Mouse (Mus musculus): ENCODE data around the gene Cebpe. TPM values are rescaled to one million over a fixed set of nuclear protein-coding genes. Genes with fewer than 3 reads are reported as not detected.

The Cebpe gene
- polyA plus RNA-seq, 1 experiment from 2014 or later = not detected

DNA sequence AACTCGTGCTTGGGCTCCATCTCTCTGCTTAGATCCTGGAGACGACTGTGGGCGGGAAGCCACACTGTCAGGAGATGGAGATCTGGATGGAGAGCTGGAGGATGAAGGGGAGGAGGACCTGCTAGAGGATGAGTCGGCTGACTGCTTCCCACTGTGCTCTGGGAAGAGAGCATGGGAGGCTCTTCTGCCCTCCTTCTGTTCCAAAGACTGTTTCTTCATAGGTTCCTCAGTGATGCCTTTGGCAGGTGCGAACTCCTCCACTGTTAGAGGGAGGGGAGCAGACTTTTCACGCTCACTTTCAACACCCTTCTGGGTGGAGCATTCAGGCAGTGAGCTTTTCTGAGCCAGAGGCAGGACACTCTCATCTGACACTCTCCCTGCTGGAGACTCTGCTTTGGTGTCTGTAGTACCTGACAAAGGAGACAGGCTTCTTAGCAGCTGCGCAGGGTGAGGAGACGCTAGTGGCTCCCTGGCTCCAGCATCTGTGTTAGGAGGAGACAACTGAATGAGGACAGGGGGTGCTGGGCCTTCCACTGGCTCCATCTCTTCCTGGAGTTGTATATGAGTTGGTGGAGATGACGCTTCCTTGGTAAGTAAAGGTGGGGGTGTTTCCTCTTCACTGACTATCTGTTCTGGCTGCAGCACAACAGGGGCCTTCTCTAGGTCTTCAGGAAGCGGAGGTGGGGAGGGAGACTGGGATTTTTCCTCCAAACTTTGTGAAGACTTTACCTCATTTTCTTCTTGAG lies 47.3 kb downstream of the Cebpe start:
- Histone ChIP-seq H3K4me1 (no peaks in the 10 kb centered on the region), H3K27me3 (no peaks in the 10 kb centered on the region), H3K36me3 (peaks cover 94% of the 10 kb centered on the region), H3K9me3 (no peaks in the 10 kb centered on the region), H3K4me3 (no peak overlapping the region), H3K4me2 (no peak overlapping the region), H3K9ac (no peak overlapping the region), H3K27ac (no peak overlapping the region)
- 95% methylated on average over 10 of the region's 10 CpGs for WGBS
- no peak for ATAC-seq (ENCODE audit: insufficient number of reproducible peaks, insufficient read depth, low FRiP score, low TSS enrichment, low read depth)

Other genes with a start within 250 kb of the Cebpe start
- 29.7 and 33.1 TPM in 2 replicates for gene Lrp10, start 248.0 kb downstream of the Cebpe start, polyA plus RNA-seq (2015; fragmentation: Nextera tagmentation; extraction: Ambion mirVana)
- 2.1 and 3.6 TPM in 2 replicates for gene Rem2, start 236.1 kb downstream of the Cebpe start, polyA plus RNA-seq (2015; fragmentation: Nextera tagmentation; extraction: Ambion mirVana)
- gene Prmt5, start 194.6 kb downstream of the Cebpe start, polyA plus RNA-seq (2015; fragmentation: Nextera tagmentation; extraction: Ambion mirVana) = 84.6 and 86.6 TPM in 2 replicates
- gene Haus4, start 157.6 kb downstream of the Cebpe start, polyA plus RNA-seq (2015; fragmentation: Nextera tagmentation; extraction: Ambion mirVana) = 53.1 and 54.5 TPM in 2 replicates
- gene Ajuba, start 134.6 kb downstream of the Cebpe start, polyA plus RNA-seq (2015; fragmentation: Nextera tagmentation; extraction: Ambion mirVana) = 55.6 and 63.3 TPM in 2 replicates
- 8.9 and 9.1 TPM in 2 replicates for gene 4931414P19Rik, start 106.2 kb downstream of the Cebpe start, polyA plus RNA-seq (2015; fragmentation: Nextera tagmentation; extraction: Ambion mirVana)
- 390 and 393 TPM in 2 replicates for gene Psmb5, start 94.2 kb downstream of the Cebpe start, polyA plus RNA-seq (2015; fragmentation: Nextera tagmentation; extraction: Ambion mirVana)
- 0.06 TPM in 1 of 2 replicates, not detected in the other for gene Psmb11, start 90.7 kb downstream of the Cebpe start, polyA plus RNA-seq (2015; fragmentation: Nextera tagmentation; extraction: Ambion mirVana)
- not detected in 2 replicates for gene Gm17606, start 71.2 kb downstream of the Cebpe start, polyA plus RNA-seq (2015; fragmentation: Nextera tagmentation; extraction: Ambion mirVana)
- 6.8 and 7.9 TPM in 2 replicates for gene Cdh24, start 70.8 kb downstream of the Cebpe start, polyA plus RNA-seq (2015; fragmentation: Nextera tagmentation; extraction: Ambion mirVana)
- gene 1700123O20Rik, start 26.0 kb downstream of the Cebpe start, polyA plus RNA-seq (2015; fragmentation: Nextera tagmentation; extraction: Ambion mirVana) = 89.2 and 103 TPM in 2 replicates
- gene Acin1, start 25.2 kb downstream of the Cebpe start, polyA plus RNA-seq (2015; fragmentation: Nextera tagmentation; extraction: Ambion mirVana) = 169 and 173 TPM in 2 replicates
- 0.14 and 0.17 TPM in 2 replicates for gene Gm29776, start 13.3 kb downstream of the Cebpe start, polyA plus RNA-seq (2015; fragmentation: Nextera tagmentation; extraction: Ambion mirVana)
- gene Slc7a8, start 69.8 kb upstream of the Cebpe start, polyA plus RNA-seq (2015; fragmentation: Nextera tagmentation; extraction: Ambion mirVana) = 2.3 and 2.9 TPM in 2 replicates
- not detected in 2 replicates for gene Rnf212b, start 102.0 kb upstream of the Cebpe start, polyA plus RNA-seq (2015; fragmentation: Nextera tagmentation; extraction: Ambion mirVana)
- gene Homez, start 158.8 kb upstream of the Cebpe start, polyA plus RNA-seq (2015; fragmentation: Nextera tagmentation; extraction: Ambion mirVana) = 9.4 and 12.3 TPM in 2 replicates
- 0.92 and 1.1 TPM in 2 replicates for gene Ppp1r3e, start 165.4 kb upstream of the Cebpe start, polyA plus RNA-seq (2015; fragmentation: Nextera tagmentation; extraction: Ambion mirVana)
- 3.8 and 4.6 TPM in 2 replicates for gene Bcl2l2, start 171.2 kb upstream of the Cebpe start, polyA plus RNA-seq (2015; fragmentation: Nextera tagmentation; extraction: Ambion mirVana)
- gene Gm20521, start 171.3 kb upstream of the Cebpe start, polyA plus RNA-seq (2015; fragmentation: Nextera tagmentation; extraction: Ambion mirVana) = 0.23 and 0.79 TPM in 2 replicates
- 140 and 163 TPM in 2 replicates for gene Pabpn1, start 180.3 kb upstream of the Cebpe start, polyA plus RNA-seq (2015; fragmentation: Nextera tagmentation; extraction: Ambion mirVana)
- 74.3 and 84.7 TPM in 2 replicates for gene Slc22a17, start 201.0 kb upstream of the Cebpe start, polyA plus RNA-seq (2015; fragmentation: Nextera tagmentation; extraction: Ambion mirVana)
- 50.3 and 50.9 TPM in 2 replicates for gene Efs, start 214.0 kb upstream of the Cebpe start, polyA plus RNA-seq (2015; fragmentation: Nextera tagmentation; extraction: Ambion mirVana)
- 0.25 TPM in 1 of 2 replicates, not detected in the other for gene Il25, start 220.5 kb upstream of the Cebpe start, polyA plus RNA-seq (2015; fragmentation: Nextera tagmentation; extraction: Ambion mirVana)
- 8.3 and 14.1 TPM in 2 replicates for gene Cmtm5, start 224.1 kb upstream of the Cebpe start, polyA plus RNA-seq (2015; fragmentation: Nextera tagmentation; extraction: Ambion mirVana)

Data from embryonic facial prominence, embryonic 13.5 days (tissue).